Mouse (Mus musculus) kidney, postnatal 0 days (tissue): ENCODE measurements around the gene Wiz. TPM values are rescaled to one million over a fixed set of nuclear protein-coding genes. Genes with fewer than 3 reads are reported as not detected.

Experiments used
- ATAC-seq: fragments of 200-750 bp; cut with Nextera tagmentation; replicated peaks from 2 replicates; pipeline ENCODE4 v1.8.0; 2017; ENCODE audit warnings: low read depth, moderate number of reproducible peaks, moderate TSS enrichment, moderate library complexity; ENCODE audit not compliant: low FRiP score
- DNase-seq: peaks from one replicate; pipeline ENCODE4 v3.0.0-alpha.2; 2016; ENCODE audit warnings: low spot score
- H3K27ac ChIP-seq: fragments of 300-500 bp; sonication (generic); 2 replicates; pipeline ENCODE4 v1.5.1; 2014; ENCODE audit warnings: mild to moderate bottlenecking
- H3K27me3 ChIP-seq: fragments of 300-500 bp; sonication (generic); 2 replicates; pipeline ENCODE4 v1.6.1; 2014; ENCODE audit warnings: low read length, mixed read lengths; ENCODE audit not compliant: insufficient read depth
- H3K36me3 ChIP-seq: fragments of 300-500 bp; sonication (generic); 2 replicates; pipeline ENCODE4 v1.6.1; 2014; ENCODE audit warnings: low read length, mixed read lengths; ENCODE audit not compliant: insufficient read depth
- H3K4me1 ChIP-seq: fragments of 300-500 bp; sonication (generic); replicated peaks from 2 replicates; pipeline ENCODE4 v1.6.1; 2014; ENCODE audit warnings: antibody characterized with exemption, low read length, mixed read lengths; ENCODE audit not compliant: insufficient read depth
- H3K4me2 ChIP-seq: fragments of 300-500 bp; sonication (generic); 2 replicates; pipeline ENCODE4 v1.6.1; 2014; ENCODE audit warnings: mild to moderate bottlenecking, low read length, moderate library complexity, mixed read lengths
- H3K4me3 ChIP-seq: fragments of 300-500 bp; sonication (generic); replicated peaks from 2 replicates; pipeline ENCODE4 v1.5.1; 2014; ENCODE audit warnings: low read depth, low read length
- H3K9ac ChIP-seq: fragments of 300-500 bp; sonication (generic); 2 replicates; pipeline ENCODE4 v1.6.1; 2014; ENCODE audit warnings: low read depth, low read length
- H3K9me3 ChIP-seq: fragments of 300-500 bp; sonication (generic); replicated peaks from 2 replicates; pipeline ENCODE4 v1.6.1; 2016; ENCODE audit warnings: low read length, inconsistent platforms, mixed read lengths
- CTCF ChIP-seq: IDR thresholded peaks from 2 replicates; pipeline ENCODE4 v1.5.1; 2016; ENCODE audit warnings: antibody characterized with exemption, low read depth, mild to moderate bottlenecking, moderate library complexity
- WGBS: fragments of 180-500 bp; shearing (Covaris S2); extraction: QIAGEN DNeasy Blood & Tissue Kit; methylation state at CpG from one replicate; pipeline ENCODE4 v1.1.7; 2014; 5-methylcytosine and 5-hydroxymethylcytosine counted together
- polyA plus RNA-seq: library from polyadenylated mRNA; unstranded; fragments of >200 nt; fragmentation: Nextera tagmentation; extraction: Ambion mirVana; gene quantifications from 2 replicates; pipeline ENCODE4 v1.2.1, GENCODE M21; 2015

Gene Wiz
- polyA plus RNA-seq, 1 experiment from 2014 or later: 20.8 TPM

DNA sequence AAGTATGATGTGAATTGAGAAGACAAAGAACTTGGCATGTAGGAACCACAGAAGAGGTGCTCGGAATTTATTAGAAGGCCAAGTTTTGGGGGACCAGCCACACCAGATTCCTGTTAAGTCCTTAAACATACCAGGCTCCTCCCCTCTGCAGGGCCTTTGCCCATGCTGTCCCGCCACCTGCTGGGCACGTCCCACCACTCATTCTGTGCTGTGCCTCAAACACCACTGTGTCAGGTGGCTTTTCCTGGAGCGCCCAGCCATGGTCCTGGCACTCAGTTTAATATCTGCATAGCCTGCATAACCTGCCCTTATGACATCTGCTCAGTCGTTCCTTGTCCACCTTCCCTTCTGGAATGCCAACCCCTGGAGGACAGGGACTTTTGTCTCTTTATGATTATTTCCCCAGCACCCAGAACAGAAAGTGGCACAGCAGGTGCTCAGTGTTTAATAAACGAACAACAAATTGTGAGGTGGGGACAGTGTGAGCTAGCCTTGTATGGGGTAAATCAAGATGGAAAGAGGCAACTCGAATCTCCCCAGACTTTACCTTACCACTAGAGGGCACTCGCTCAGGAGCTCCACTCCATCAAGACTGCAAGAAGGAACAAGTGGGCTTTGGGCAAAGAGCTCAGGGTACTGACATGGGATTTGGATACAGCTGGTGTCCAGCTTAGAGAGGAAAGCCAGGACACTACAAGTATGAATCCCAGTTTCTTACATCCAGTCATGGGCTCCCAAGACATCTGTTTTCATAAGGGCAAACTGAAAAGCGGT, 2.4 kb downstream of the Wiz start:
- no peaks in the 10 kb centered on the region for H3K9me3 ChIP-seq
- no peak overlapping the region for H3K9ac ChIP-seq
- 65% methylated on average over 9 of the region's 9 CpGs for WGBS
- 0 out of 2 replicates have a peak, but pooled peaks cover 3% of the 10 kb centered on the region for H3K27me3 ChIP-seq
- H3K36me3 ChIP-seq: 0 out of 2 replicates have a peak, but pooled peaks cover 12% of the 10 kb centered on the region
- H3K4me2 ChIP-seq: no peak overlapping the region
- H3K27ac ChIP-seq: no peak overlapping the region
- ATAC-seq (no peak), DNase-seq (no peak)
- TF ChIP-seq CTCF: peak; percentile 64
- H3K4me3 ChIP-seq: no peak overlapping the region
- peaks cover 7% of the 10 kb centered on the region; the same call in 1 of the 2 replicates for H3K4me1 ChIP-seq

DNA sequence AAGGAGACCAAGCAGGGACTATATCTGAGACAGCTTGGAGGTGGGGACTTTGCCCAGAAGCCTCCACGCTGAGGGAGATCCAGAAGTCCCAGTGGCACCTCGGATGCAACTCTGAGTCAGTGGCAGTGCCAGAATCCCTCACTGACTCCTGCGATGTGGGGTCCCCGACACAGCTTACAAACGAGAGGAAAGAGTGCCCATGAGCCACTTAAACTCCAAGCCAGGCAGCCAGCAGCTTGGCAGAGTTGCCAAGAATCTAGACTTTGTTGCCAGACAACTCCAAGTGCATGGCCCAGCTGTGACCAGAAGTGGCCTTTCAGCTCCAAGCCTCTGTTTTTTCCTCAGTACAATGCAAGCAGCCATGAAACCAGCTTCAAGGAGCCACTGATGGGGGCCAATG, 5.6 kb downstream of the Wiz start:
- ATAC-seq: no peak
- Histone ChIP-seq H3K9ac (no peak overlapping the region), H3K9me3 (no peaks in the 10 kb centered on the region), H3K4me3 (no peak overlapping the region), H3K27me3 (no peaks in the 10 kb centered on the region), H3K36me3 (0 out of 2 replicates have a peak, but pooled peaks cover 13% of the 10 kb centered on the region), H3K4me2 (no peak overlapping the region), H3K4me1 (peaks cover 6% of the 10 kb centered on the region; the same call in 1 of the 2 replicates), H3K27ac (no peak overlapping the region)
- no peak for DNase-seq
- no peak for TF ChIP-seq CTCF
- WGBS: 85% methylated on average over 5 of the region's 5 CpGs

- Histone ChIP-seq H3K36me3 (0 out of 2 replicates have a peak, but pooled peaks cover 18% of the 10 kb centered on the region), H3K9me3 (no peaks in the 10 kb centered on the region), H3K4me2 (no peak overlapping the region), H3K4me3 (no peak overlapping the region), H3K27ac (no peak overlapping the region), H3K9ac (no peak overlapping the region), H3K4me1 (no peaks in the 10 kb centered on the region), H3K27me3 (no peaks in the 10 kb centered on the region)
- WGBS: 96% methylated on average over 7 of the region's 7 CpGs
- ATAC-seq: no peak
- DNase-seq: no peak
- TF ChIP-seq CTCF: no peak
These were observed 6.7 kb downstream of the Wiz start for GRCm38 (mm10) chr17:32382576-32382975.

GRCm38 (mm10) chr17:32378786-32379185, 10.5 kb downstream of the Wiz start:
- 77% methylated on average over 2 of the region's 2 CpGs for WGBS
- H3K27ac ChIP-seq: no peak overlapping the region
- DNase-seq (no peak), ATAC-seq (no peak)
- H3K4me2 ChIP-seq: no peak overlapping the region
- H3K36me3 ChIP-seq: 0 out of 2 replicates have a peak, but pooled peaks cover 11% of the 10 kb centered on the region
- no peak for TF ChIP-seq CTCF
- H3K9ac ChIP-seq: no peak overlapping the region
- H3K4me1 ChIP-seq: no peaks in the 10 kb centered on the region
- no peak overlapping the region for H3K4me3 ChIP-seq
- H3K27me3 ChIP-seq: no peaks in the 10 kb centered on the region
- no peaks in the 10 kb centered on the region for H3K9me3 ChIP-seq

- no peak overlapping the region for H3K4me3 ChIP-seq
- TF ChIP-seq CTCF: no peak
- WGBS: 74% methylated on average over 9 of the region's 9 CpGs
- no peak overlapping the region for H3K9ac ChIP-seq
- DNase-seq (no peak), ATAC-seq (0 out of 2 replicates have a peak, but pooled peaks have one; percentile 36)
- 0 out of 2 replicates have a peak, but pooled peaks cover 7% of the 10 kb centered on the region for H3K36me3 ChIP-seq
- no peak overlapping the region for H3K27ac ChIP-seq
- H3K4me1 ChIP-seq: no peaks in the 10 kb centered on the region
- H3K4me2 ChIP-seq: no peak overlapping the region
- H3K9me3 ChIP-seq: no peaks in the 10 kb centered on the region
- H3K27me3 ChIP-seq: no peaks in the 10 kb centered on the region
These were observed 12.1 kb downstream of the Wiz start for GRCm38 (mm10) chr17:32377137-32377536.

DNA sequence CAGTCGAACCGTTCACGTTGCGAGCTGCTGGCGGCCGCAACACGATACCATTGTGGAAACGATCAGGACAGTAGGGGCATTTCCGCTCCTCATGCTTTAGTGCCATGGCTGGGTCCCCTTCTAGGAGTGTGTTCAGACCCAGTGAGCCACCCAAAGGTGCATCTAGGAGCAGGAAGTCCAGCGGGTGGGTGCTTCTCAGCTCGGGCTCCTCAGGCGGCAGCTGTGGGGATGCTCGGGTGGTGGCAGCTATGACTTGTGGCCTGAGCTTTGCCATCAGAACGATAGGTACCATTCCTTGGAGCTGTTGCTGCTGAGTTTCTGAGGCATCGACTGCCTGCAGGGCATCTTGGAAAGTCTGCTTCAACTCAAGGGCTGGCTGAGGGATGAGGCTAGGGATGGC, 12.8 kb downstream of the Wiz start:
- Histone ChIP-seq H3K4me3 (no peak overlapping the region), H3K9ac (no peak overlapping the region), H3K27ac (no peak overlapping the region), H3K9me3 (no peaks in the 10 kb centered on the region), H3K4me1 (no peaks in the 10 kb centered on the region), H3K27me3 (no peaks in the 10 kb centered on the region), H3K36me3 (0 out of 2 replicates have a peak, but pooled peaks cover 7% of the 10 kb centered on the region), H3K4me2 (no peak overlapping the region)
- ATAC-seq: no peak
- WGBS: 70% methylated on average over 15 of the region's 15 CpGs
- no peak for TF ChIP-seq CTCF
- DNase-seq: no peak
